Mouse (Mus musculus): ENCODE measurements around the gene Gars.

Gars gene

GRCm38 (mm10) chr6:55037799-55038670, at the start of gene Gars:
TSS of gene Gars (plus strand) at chr6:55038007.
- peak; percentile 91 to 94 for DNase-seq

- no peak for DNase-seq
Measured at GRCm38 (mm10) chr6:54988141-54988540, 49.7 kb upstream of the Gars start.

- no peak for DNase-seq
Measured at GRCm38 (mm10) chr6:54991189-54991588, 46.6 kb upstream of the Gars start.

- DNase-seq = no peak
Measured at GRCm38 (mm10) chr6:54992141-54992540, 45.7 kb upstream of the Gars start.

- peak; percentile 97 to 98 for DNase-seq
Measured at GRCm38 (mm10) chr6:54992734-54993260, 45.0 kb upstream of the Gars start, which contains the start of gene Ggct. TSS of gene Ggct (minus strand) at chr6:54992950.

GRCm38 (mm10) chr6:54996361-54996760, 41.4 kb upstream of the Gars start:
- DNase-seq = no peak

- DNase-seq = no peak
Measured at GRCm38 (mm10) chr6:54997726-54998125, 40.1 kb upstream of the Gars start.

GRCm38 (mm10) chr6:55001320-55001719, 36.5 kb upstream of the Gars start:
- DNase-seq = no peak

GRCm38 (mm10) chr6:55002438-55002837, 35.4 kb upstream of the Gars start:
- no peak for DNase-seq

- no peak for DNase-seq
Measured at GRCm38 (mm10) chr6:55003559-55003958, 34.2 kb upstream of the Gars start.

GRCm38 (mm10) chr6:55008401-55008800, 29.4 kb upstream of the Gars start:
- DNase-seq = no peak

GRCm38 (mm10) chr6:55009391-55010230, 28.2 kb upstream of the Gars start:
- DNase-seq = no peak

- DNase-seq = no peak
Measured at GRCm38 (mm10) chr6:55010330-55011091, 27.3 kb upstream of the Gars start.

- DNase-seq = no peak
Measured at GRCm38 (mm10) chr6:55012516-55012915, 25.3 kb upstream of the Gars start.

GRCm38 (mm10) chr6:55014184-55014583, 23.6 kb upstream of the Gars start:
- no peak for DNase-seq

GRCm38 (mm10) chr6:55016236-55016635, 21.6 kb upstream of the Gars start:
- peak in 1 of 2 experiments; percentile 49 for DNase-seq

- peak; percentile 53 to 73 for DNase-seq
Measured at GRCm38 (mm10) chr6:55016710-55017583, 20.9 kb upstream of the Gars start.

GRCm38 (mm10) chr6:55018417-55018816, 19.4 kb upstream of the Gars start:
- no peak for DNase-seq

- DNase-seq = no peak
Measured at GRCm38 (mm10) chr6:55021806-55022205, 16.0 kb upstream of the Gars start.

GRCm38 (mm10) chr6:55027642-55028041, 10.2 kb upstream of the Gars start:
- no peak for DNase-seq

GRCm38 (mm10) chr6:55036731-55037130, 1.1 kb upstream of the Gars start:
- DNase-seq = no peak
